Mouse (Mus musculus): ENCODE results near the gene Mpeg1.

Mpeg1 gene

GRCm38 (mm10) chr19:12493453-12494186, 33.0 kb downstream of the Mpeg1 start:
- DNase-seq (ENCODE audit: low spot score): peak; percentile 80

GRCm38 (mm10) chr19:12494187-12494458, 33.5 kb downstream of the Mpeg1 start:
- no peak for DNase-seq (ENCODE audit: low spot score)

GRCm38 (mm10) chr19:12494972-12495535, 34.5 kb downstream of the Mpeg1 start:
- DNase-seq (ENCODE audit: low spot score): peak; percentile 50

- no peak for DNase-seq (ENCODE audit: low spot score)
Measured at GRCm38 (mm10) chr19:12496241-12496640, 35.7 kb downstream of the Mpeg1 start.

GRCm38 (mm10) chr19:12497909-12498308, 37.3 kb downstream of the Mpeg1 start:
- DNase-seq (ENCODE audit: low spot score): no peak

- DNase-seq (ENCODE audit: low spot score): no peak
Measured at GRCm38 (mm10) chr19:12498321-12498720, 37.7 kb downstream of the Mpeg1 start.

- DNase-seq (ENCODE audit: low spot score): no peak
Measured at GRCm38 (mm10) chr19:12498941-12499340, 38.4 kb downstream of the Mpeg1 start.

- peak; percentile 34 for DNase-seq (ENCODE audit: low spot score)
Measured at GRCm38 (mm10) chr19:12499485-12499884, 38.9 kb downstream of the Mpeg1 start.

- DNase-seq (ENCODE audit: low spot score): peak; percentile 65
Measured at GRCm38 (mm10) chr19:12500124-12500523, 39.5 kb downstream of the Mpeg1 start.

GRCm38 (mm10) chr19:12500881-12501311, 40.3 kb downstream of the Mpeg1 start:
- peak; percentile 41 for DNase-seq (ENCODE audit: low spot score)

GRCm38 (mm10) chr19:12501370-12502347, 41.1 kb downstream of the Mpeg1 start, which contains the start of gene Dtx4:
Gene Dtx4 (minus strand): TSS chr19:12501454.
- peak; percentile 100 for DNase-seq (ENCODE audit: low spot score)

GRCm38 (mm10) chr19:12502756-12503155, 42.2 kb downstream of the Mpeg1 start:
- no peak for DNase-seq (ENCODE audit: low spot score)

- no peak for DNase-seq (ENCODE audit: low spot score)
Measured at GRCm38 (mm10) chr19:12514621-12515020, 54.0 kb downstream of the Mpeg1 start.

Measured in embryo, embryonic 10.5 days (tissue).